Mouse (Mus musculus): ENCODE data around the gene Igfbp6.

DNA sequence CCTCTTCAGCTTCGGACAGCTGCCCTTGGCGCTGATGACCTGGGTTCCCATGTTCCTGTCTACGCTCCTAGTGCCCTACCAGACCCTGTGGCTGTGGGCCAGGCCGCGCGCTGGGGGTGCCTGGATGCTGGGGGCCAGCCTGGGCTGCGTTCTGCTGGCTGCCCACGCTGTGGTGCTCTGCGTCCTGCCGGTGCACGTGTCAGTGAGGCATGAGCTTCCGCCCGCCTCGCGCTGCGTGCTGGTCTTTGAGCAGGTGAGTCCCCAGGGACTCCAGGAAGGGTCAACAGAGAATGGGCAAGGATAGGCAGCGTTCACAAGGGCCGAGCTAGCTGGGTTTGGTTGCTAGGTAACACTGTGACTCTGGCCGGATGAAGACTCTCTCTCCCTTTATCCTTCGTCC is 12.7 kb downstream of the Igfbp6 start:
- no peak for TF ChIP-seq EP300 (IDR thresholded peaks at IDR 0.05; ENCODE audit: low read depth)
- TF ChIP-seq CTCF (IDR thresholded peaks at IDR 0.05; ENCODE audit: low read depth), result no peak

Measured in liver, embryonic 14.5 days (tissue).